Mouse (Mus musculus) bone marrow, adult 2 months (tissue): ENCODE measurements at regions not wholly inside any gene's neighbourhood (a gene's known extent, or its start where the extent isn't known, plus 50 kb on each side); places are given as distances from the start of the nearest gene placed in this dataset.

ENCODE experiments used
- CTCF ChIP-seq: fragments of 200-500 bp; IDR thresholded peaks from 2 replicates; pipeline ENCODE4 v1.5.1; 2011; ENCODE audit warnings: low read length, control low read depth; ENCODE audit not compliant: control insufficient read depth, insufficient read depth
- POLR2A ChIP-seq: fragments of 200-500 bp; IDR thresholded peaks from 2 replicates; pipeline ENCODE4 v1.6.1; 2011; ENCODE audit warnings: low read depth, mild to moderate bottlenecking, control low read depth, low read length, borderline replicate concordance; ENCODE audit not compliant: control insufficient read depth

- TF ChIP-seq POLR2A = no peak
- TF ChIP-seq CTCF = no peak
Measured at GRCm38 (mm10) chr3:61072330-61072729, 69.7 kb downstream of the P2ry1 start.
